Mouse (Mus musculus) hindbrain, embryonic 16.5 days (tissue): ENCODE measurements around the gene Nufip2. TPM values are rescaled to one million over a fixed set of nuclear protein-coding genes. Genes with fewer than 3 reads are reported as not detected.
"Not testable (repeated sequence)": the region's sequence is repeated elsewhere in the genome, so short reads cannot be mapped to it uniquely, and the experiment has no call there.

ENCODE experiments used
- ATAC-seq: fragments of 200-750 bp; cut with Nextera tagmentation; 2 replicates; pipeline ENCODE4 v1.8.0; 2017; ENCODE audit warnings: moderate TSS enrichment, moderate library complexity
- H3K27ac ChIP-seq: fragments of 300-500 bp; sonication (generic); 2 replicates; pipeline ENCODE4 v1.5.1; 2014; ENCODE audit warnings: low read depth, mild to moderate bottlenecking, control low read depth, low read length, moderate library complexity
- H3K27me3 ChIP-seq: fragments of 300-500 bp; sonication (generic); replicated peaks from 2 replicates; pipeline ENCODE4 v1.6.1; 2014; ENCODE audit warnings: low read length; ENCODE audit not compliant: control insufficient read depth, insufficient read depth
- H3K36me3 ChIP-seq: fragments of 300-500 bp; sonication (generic); 2 replicates; pipeline ENCODE4 v1.6.1; 2014; ENCODE audit warnings: mild to moderate bottlenecking, low read length, moderate library complexity, mixed read lengths; ENCODE audit not compliant: control insufficient read depth, insufficient read depth
- H3K4me1 ChIP-seq: fragments of 300-500 bp; sonication (generic); 2 replicates; pipeline ENCODE4 v1.6.1; 2014; ENCODE audit warnings: low read depth, low read length; ENCODE audit not compliant: control insufficient read depth, insufficient read depth
- H3K4me2 ChIP-seq: fragments of 300-500 bp; sonication (generic); 2 replicates; pipeline ENCODE4 v1.6.1; 2014; ENCODE audit warnings: mild to moderate bottlenecking, low read length, control low read depth, moderate library complexity
- H3K4me3 ChIP-seq: fragments of 300-500 bp; sonication (generic); 2 replicates; pipeline ENCODE4 v1.5.1; 2014; ENCODE audit warnings: mild to moderate bottlenecking, low read length, control low read depth, moderate library complexity
- H3K9ac ChIP-seq: fragments of 300-500 bp; sonication (generic); 2 replicates; pipeline ENCODE4 v1.6.1; 2014; ENCODE audit warnings: low read depth, mild to moderate bottlenecking, control low read depth, low read length, moderate library complexity
- H3K9me3 ChIP-seq: fragments of 300-500 bp; sonication (generic); 2 replicates; pipeline ENCODE4 v1.6.1; 2014; ENCODE audit warnings: mild to moderate bottlenecking, low read length, moderate library complexity; ENCODE audit not compliant: control insufficient read depth
- WGBS: fragments of 180-500 bp; shearing (Covaris S2); extraction: QIAGEN DNeasy Blood & Tissue Kit; methylation state at CpG from one replicate; pipeline ENCODE4 v1.1.7; 2014; 5-methylcytosine and 5-hydroxymethylcytosine counted together
- polyA plus RNA-seq: library from polyadenylated mRNA; unstranded; fragments of >200 nt; fragmentation: Nextera tagmentation; extraction: Ambion mirVana; gene quantifications from 2 replicates; pipeline ENCODE4 v1.2.1, GENCODE M21; 2015

The Nufip2 gene
- polyA plus RNA-seq, 1 experiment from 2014 or later, result 3.2 TPM

- Histone ChIP-seq H3K9ac (no peak overlapping the region), H3K27me3 (no peaks in the 10 kb centered on the region), H3K9me3 (no peaks in the 10 kb centered on the region), H3K4me3 (no peak overlapping the region), H3K4me1 (no peaks in the 10 kb centered on the region), H3K36me3 (no peaks in the 10 kb centered on the region), H3K4me2 (no peak overlapping the region), H3K27ac (no peak overlapping the region)
- ATAC-seq, result no peak
- 2% methylated on average over 6 of the region's 6 CpGs for WGBS
Measured at GRCm38 (mm10) chr11:77737289-77737688, 51.3 kb downstream of the Nufip2 start.

- Histone ChIP-seq H3K27ac (no peak overlapping the region), H3K9ac (no peak overlapping the region), H3K9me3 (no peaks in the 10 kb centered on the region), H3K4me3 (no peak overlapping the region), H3K4me1 (no peaks in the 10 kb centered on the region), H3K4me2 (no peak overlapping the region), H3K27me3 (no peaks in the 10 kb centered on the region), H3K36me3 (no peaks in the 10 kb centered on the region)
- WGBS, result 54% methylated on average over 7 of the region's 7 CpGs
- no peak for ATAC-seq
Measured at GRCm38 (mm10) chr11:77738555-77738954, 52.6 kb downstream of the Nufip2 start.

GRCm38 (mm10) chr11:77743966-77744365 lies 58.0 kb downstream of the Nufip2 start:
- H3K9ac ChIP-seq, result no peak overlapping the region
- H3K36me3 ChIP-seq, result no peaks in the 10 kb centered on the region
- WGBS, result 39% methylated on average over 6 of the region's 6 CpGs
- no peak for ATAC-seq
- no peak overlapping the region for H3K27ac ChIP-seq
- no peaks in the 10 kb centered on the region for H3K27me3 ChIP-seq
- H3K4me3 ChIP-seq, result no peak overlapping the region
- no peaks in the 10 kb centered on the region for H3K4me1 ChIP-seq
- no peak overlapping the region for H3K4me2 ChIP-seq
- no peaks in the 10 kb centered on the region for H3K9me3 ChIP-seq

GRCm38 (mm10) chr11:77746652-77747051 lies 60.7 kb downstream of the Nufip2 start:
- Histone ChIP-seq H3K27ac (no peak overlapping the region), H3K27me3 (no peaks in the 10 kb centered on the region), H3K9ac (no peak overlapping the region), H3K4me3 (no peak overlapping the region), H3K4me2 (no peak overlapping the region), H3K4me1 (no peaks in the 10 kb centered on the region), H3K36me3 (no peaks in the 10 kb centered on the region), H3K9me3 (no peaks in the 10 kb centered on the region)
- ATAC-seq, result no peak
- WGBS, result 88% methylated on average over 4 of the region's 4 CpGs

GRCm38 (mm10) chr11:77747103-77747502 lies 61.1 kb downstream of the Nufip2 start:
- not testable (repeated sequence) for ATAC-seq, H3K27ac ChIP-seq, H3K4me3 ChIP-seq, H3K27me3 ChIP-seq, H3K9me3 ChIP-seq, H3K4me1 ChIP-seq, H3K36me3 ChIP-seq, H3K9ac ChIP-seq, H3K4me2 ChIP-seq
- WGBS, result 94% methylated on average over 14 of the region's 15 CpGs

- H3K4me2 ChIP-seq, result no peak overlapping the region
- no peaks in the 10 kb centered on the region for H3K9me3 ChIP-seq
- H3K27ac ChIP-seq, result no peak overlapping the region
- no peaks in the 10 kb centered on the region for H3K27me3 ChIP-seq
- ATAC-seq, result no peak
- no peak overlapping the region for H3K4me3 ChIP-seq
- H3K4me1 ChIP-seq, result no peaks in the 10 kb centered on the region
- 69% methylated on average over 5 of the region's 5 CpGs for WGBS
- no peak overlapping the region for H3K9ac ChIP-seq
- H3K36me3 ChIP-seq, result no peaks in the 10 kb centered on the region
Measured at GRCm38 (mm10) chr11:77748996-77749395, 63.0 kb downstream of the Nufip2 start.

- ATAC-seq, result no peak
- Histone ChIP-seq H3K9me3 (no peaks in the 10 kb centered on the region), H3K9ac (no peak overlapping the region), H3K4me1 (no peaks in the 10 kb centered on the region), H3K27me3 (no peaks in the 10 kb centered on the region), H3K4me2 (no peak overlapping the region), H3K4me3 (no peak overlapping the region), H3K36me3 (no peaks in the 10 kb centered on the region), H3K27ac (no peak overlapping the region)
- 83% methylated on average over 5 of the region's 5 CpGs for WGBS
Measured at GRCm38 (mm10) chr11:77752525-77752924, 66.6 kb downstream of the Nufip2 start.

- Histone ChIP-seq H3K27me3 (no peaks in the 10 kb centered on the region), H3K4me1 (no peaks in the 10 kb centered on the region), H3K4me2 (no peak overlapping the region), H3K9me3 (no peaks in the 10 kb centered on the region), H3K27ac (no peak overlapping the region), H3K36me3 (no peaks in the 10 kb centered on the region), H3K4me3 (no peak overlapping the region), H3K9ac (no peak overlapping the region)
- ATAC-seq, result no peak
- 84% methylated on average over 3 of the region's 3 CpGs for WGBS
Measured at GRCm38 (mm10) chr11:77753469-77753868, 67.5 kb downstream of the Nufip2 start.

GRCm38 (mm10) chr11:77760031-77760430 lies 74.1 kb downstream of the Nufip2 start:
- no peak overlapping the region for H3K4me2 ChIP-seq
- no peak overlapping the region for H3K9ac ChIP-seq
- H3K4me1 ChIP-seq, result peaks cover 15% of the 10 kb centered on the region
- 89% methylated on average over 4 of the region's 4 CpGs for WGBS
- no peak overlapping the region for H3K27ac ChIP-seq
- H3K27me3 ChIP-seq, result no peaks in the 10 kb centered on the region; the same call in 1 of the 2 replicates
- no peak for ATAC-seq
- H3K36me3 ChIP-seq, result no peaks in the 10 kb centered on the region
- H3K9me3 ChIP-seq, result no peaks in the 10 kb centered on the region
- no peak overlapping the region for H3K4me3 ChIP-seq
